Mouse (Mus musculus) heart, embryonic 15.5 days (tissue): ENCODE data around the gene Rgs16. TPM values are rescaled to one million over a fixed set of nuclear protein-coding genes. Genes with fewer than 3 reads are reported as not detected.

Experiments used
- ATAC-seq: fragments of 200-750 bp; cut with Nextera tagmentation; replicated peaks from 2 replicates; pipeline ENCODE4 v1.8.0; 2017; ENCODE audit warnings: low read depth, moderate TSS enrichment; ENCODE audit not compliant: insufficient number of reproducible peaks, insufficient read depth, low FRiP score
- H3K27ac ChIP-seq: fragments of 300-500 bp; sonication (generic); 2 replicates; pipeline ENCODE4 v1.5.1; 2015; ENCODE audit warnings: mild to moderate bottlenecking, inconsistent platforms
- H3K27me3 ChIP-seq: fragments of 300-500 bp; sonication (generic); 2 replicates; pipeline ENCODE4 v1.6.1; 2015; ENCODE audit warnings: inconsistent platforms
- H3K36me3 ChIP-seq: fragments of 300-500 bp; sonication (generic); 2 replicates; pipeline ENCODE4 v1.6.1; 2015; ENCODE audit warnings: mild to moderate bottlenecking, inconsistent platforms
- H3K4me1 ChIP-seq: fragments of 300-500 bp; sonication (generic); replicated peaks from 2 replicates; pipeline ENCODE4 v1.6.1; 2015; ENCODE audit warnings: inconsistent platforms
- H3K4me2 ChIP-seq: fragments of 300-500 bp; sonication (generic); 2 replicates; pipeline ENCODE4 v1.6.1; 2015; ENCODE audit warnings: inconsistent platforms, mild to moderate bottlenecking, moderate library complexity
- H3K4me3 ChIP-seq: fragments of 300-500 bp; sonication (generic); 2 replicates; pipeline ENCODE4 v1.5.1; 2015; ENCODE audit warnings: mild to moderate bottlenecking, inconsistent platforms
- H3K9ac ChIP-seq: fragments of 300-500 bp; sonication (generic); 2 replicates; pipeline ENCODE4 v1.6.1; 2015; ENCODE audit warnings: mild to moderate bottlenecking, inconsistent platforms
- H3K9me3 ChIP-seq: fragments of 300-500 bp; sonication (generic); replicated peaks from 2 replicates; pipeline ENCODE4 v1.6.1; 2016; ENCODE audit warnings: inconsistent platforms
- WGBS: fragments of 180-500 bp; shearing (Covaris S2); methylation state at CpG from one replicate; pipeline ENCODE4 v1.1.7; 2015; ENCODE audit warnings: mixed read lengths; 5-methylcytosine and 5-hydroxymethylcytosine counted together
- polyA plus RNA-seq: library from polyadenylated mRNA; unstranded; fragments of >200 nt; fragmentation: Nextera tagmentation; extraction: Ambion mirVana; gene quantifications from 2 replicates; pipeline ENCODE4 v1.2.1, GENCODE M21; 2015

The Rgs16 gene
- polyA plus RNA-seq, 1 experiment from 2014 or later = 5.9 TPM

GRCm38 (mm10) chr1:153742374-153743155 lies 2.4 kb downstream of the Rgs16 start:
- H3K9ac ChIP-seq = no peak overlapping the region; the same call in 1 of the 2 replicates
- H3K9me3 ChIP-seq = no peaks in the 10 kb centered on the region
- H3K4me3 ChIP-seq = peak overlapping the region; percentile 52
- H3K27ac ChIP-seq = no peak overlapping the region
- H3K36me3 ChIP-seq = no peaks in the 10 kb centered on the region
- WGBS = 39% methylated on average over 11 of the region's 11 CpGs
- ATAC-seq = no peak
- peak overlapping the region; percentile 81 for H3K4me2 ChIP-seq
- peaks cover 38% of the 10 kb centered on the region for H3K4me1 ChIP-seq
- H3K27me3 ChIP-seq = peaks cover 32% of the 10 kb centered on the region

DNA sequence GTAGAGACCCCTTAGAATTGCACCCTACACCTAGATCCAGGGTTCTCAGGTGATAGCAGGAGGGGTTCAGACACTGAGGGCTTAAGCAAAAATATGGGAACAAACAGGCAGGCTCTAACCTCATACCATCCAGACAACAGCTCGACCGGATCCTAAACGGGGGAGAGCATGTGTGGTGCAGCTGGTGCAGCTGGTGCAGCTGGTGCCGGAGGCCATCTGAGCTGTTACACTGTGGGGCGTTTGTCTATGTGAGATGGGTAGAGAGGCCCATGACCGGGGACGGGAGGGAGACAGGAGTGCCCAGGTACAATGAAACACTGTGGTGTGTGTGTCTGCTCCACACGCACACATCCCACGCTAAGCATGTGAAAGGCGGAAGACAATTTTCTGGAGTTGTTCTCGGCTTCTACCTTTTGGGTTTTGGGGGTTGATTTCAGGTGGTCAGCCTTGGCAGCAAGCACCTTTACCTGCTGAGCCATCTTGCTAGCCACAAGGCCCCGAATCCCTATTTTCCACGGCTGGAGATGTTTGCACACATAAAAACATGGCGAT lies 6.0 kb downstream of the Rgs16 start:
- ATAC-seq = no peak
- Histone ChIP-seq H3K9me3 (no peaks in the 10 kb centered on the region), H3K9ac (no peak overlapping the region), H3K4me1 (peaks cover 42% of the 10 kb centered on the region), H3K27me3 (0 out of 2 replicates have a peak, but pooled peaks cover 3% of the 10 kb centered on the region), H3K4me2 (no peak overlapping the region), H3K27ac (no peak overlapping the region), H3K36me3 (no peaks in the 10 kb centered on the region), H3K4me3 (no peak overlapping the region)
- 82% methylated on average over 14 of the region's 14 CpGs for WGBS

DNA sequence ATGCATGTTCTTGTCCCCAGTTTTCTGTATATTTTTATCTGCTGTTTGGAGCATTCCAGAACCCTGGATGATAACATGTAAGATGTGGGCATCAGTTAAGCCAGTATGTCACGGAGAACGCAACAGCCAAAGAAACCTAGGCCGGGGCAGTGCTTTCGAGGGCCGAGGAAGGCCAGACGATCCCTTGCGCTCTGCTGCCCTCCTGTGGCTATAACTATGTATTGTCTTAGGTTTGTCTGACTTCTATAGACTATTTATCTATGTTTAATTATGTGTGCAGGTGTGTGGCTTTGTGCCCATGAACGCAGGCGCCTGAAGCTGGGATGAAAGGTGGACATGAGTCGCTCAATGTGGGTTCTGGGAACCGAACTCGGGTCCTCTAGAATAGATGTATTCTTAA lies 6.6 kb downstream of the Rgs16 start:
- WGBS = 5% methylated on average over 12 of the region's 12 CpGs
- Histone ChIP-seq H3K27me3 (0 out of 2 replicates have a peak, but pooled peaks cover 3% of the 10 kb centered on the region), H3K4me3 (no peak overlapping the region), H3K36me3 (no peaks in the 10 kb centered on the region), H3K4me2 (no peak overlapping the region), H3K9ac (no peak overlapping the region), H3K27ac (no peak overlapping the region), H3K9me3 (no peaks in the 10 kb centered on the region), H3K4me1 (peaks cover 43% of the 10 kb centered on the region)
- no peak for ATAC-seq

DNA sequence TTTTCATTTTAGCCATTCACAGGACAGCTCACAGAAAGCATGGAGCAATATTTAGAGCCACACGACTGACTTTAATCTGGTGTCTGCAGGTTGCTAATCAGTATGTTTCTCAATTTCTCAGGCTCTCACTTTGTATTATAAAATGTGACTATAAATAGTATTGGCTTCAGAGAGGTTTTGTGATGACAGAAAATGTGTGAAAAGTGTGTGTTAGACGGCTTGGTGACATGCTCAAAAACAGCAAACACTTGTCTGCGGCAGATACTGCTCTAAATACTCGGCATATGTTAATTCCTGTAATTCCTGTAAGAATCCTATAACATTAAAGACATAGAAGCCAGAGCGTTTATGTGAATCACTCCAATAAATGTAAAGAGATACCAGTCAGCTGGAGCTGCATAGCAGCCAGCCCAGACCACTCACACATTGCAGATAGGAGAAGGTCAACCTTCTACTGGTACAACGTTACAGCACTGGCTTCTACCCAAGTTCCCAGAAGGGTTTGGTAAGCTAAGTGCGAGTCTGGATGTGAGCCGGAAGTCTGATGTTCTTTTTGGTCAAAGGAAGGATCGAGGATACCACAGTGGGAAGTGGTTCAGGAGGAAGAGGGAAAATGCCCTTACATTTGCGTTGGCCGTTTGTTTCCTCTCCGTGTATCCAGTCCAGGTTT lies 7.8 kb downstream of the Rgs16 start:
- WGBS = 28% methylated on average over 12 of the region's 12 CpGs
- H3K4me3 ChIP-seq = peak overlapping the region; percentile 50; the same call in 1 of the 2 replicates
- no peaks in the 10 kb centered on the region for H3K9me3 ChIP-seq
- peaks cover 45% of the 10 kb centered on the region for H3K4me1 ChIP-seq
- no peaks in the 10 kb centered on the region for H3K36me3 ChIP-seq
- peak overlapping the region; percentile 66 for H3K4me2 ChIP-seq
- H3K9ac ChIP-seq = no peak overlapping the region
- peak overlapping the region; percentile 88 for H3K27ac ChIP-seq
- no peaks in the 10 kb centered on the region for H3K27me3 ChIP-seq
- ATAC-seq = peak; percentile 28; the same call in 1 of the 2 replicates

DNA sequence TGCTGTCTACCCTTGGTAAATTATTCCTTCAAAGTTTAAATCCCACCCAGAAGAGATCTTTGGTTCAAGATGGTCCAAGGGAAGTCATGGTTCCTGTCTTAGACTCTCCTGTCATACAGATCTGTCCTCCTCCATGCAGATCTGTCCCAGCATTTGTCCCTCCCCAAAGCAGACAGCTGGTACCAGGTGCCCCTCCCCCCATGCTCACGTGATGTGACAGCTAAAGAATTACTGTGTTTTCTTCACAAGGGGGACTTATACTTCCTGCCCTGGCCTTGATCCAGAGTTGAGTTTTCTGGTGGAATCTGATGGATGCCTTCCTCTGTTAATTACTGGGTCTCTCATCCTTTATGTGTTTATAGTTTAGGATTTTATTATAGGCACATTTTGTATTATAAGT lies 8.4 kb downstream of the Rgs16 start:
- Histone ChIP-seq H3K27me3 (no peaks in the 10 kb centered on the region), H3K4me3 (peak overlapping the region; percentile 50), H3K27ac (peak overlapping the region; percentile 88), H3K4me1 (peaks cover 44% of the 10 kb centered on the region), H3K4me2 (peak overlapping the region; percentile 66), H3K9me3 (no peaks in the 10 kb centered on the region), H3K36me3 (no peaks in the 10 kb centered on the region), H3K9ac (no peak overlapping the region)
- 0% methylated on average over 1 of the region's 1 CpGs for WGBS
- no peak for ATAC-seq

- WGBS = 4% methylated on average over 18 of the region's 18 CpGs
- H3K9me3 ChIP-seq = no peaks in the 10 kb centered on the region
- H3K4me3 ChIP-seq = peak within 1 kb of the TSS; percentile 50
- peak within 1 kb of the TSS; percentile 57 for H3K9ac ChIP-seq
- H3K27ac ChIP-seq = peak within 1 kb of the TSS; percentile 88
- H3K27me3 ChIP-seq = no peaks in the 10 kb centered on the region
- H3K4me1 ChIP-seq = peaks cover 44% of the 10 kb centered on the region
- ATAC-seq = peak; percentile 37; the same call in 1 of the 2 replicates
- peak within 1 kb of the TSS; percentile 66 for H3K4me2 ChIP-seq
- H3K36me3 ChIP-seq = no peaks in the 10 kb centered on the region
Observed at GRCm38 (mm10) chr1:153749211-153749801, 9.2 kb downstream of the Rgs16 start, which contains the start of gene Rnasel. TSS of gene Rnasel (plus strand) at chr1:153749426.

- no peaks in the 10 kb centered on the region for H3K27me3 ChIP-seq
- H3K4me2 ChIP-seq = peak overlapping the region; percentile 66
- H3K27ac ChIP-seq = peak overlapping the region; percentile 88
- no peaks in the 10 kb centered on the region for H3K9me3 ChIP-seq
- 55% methylated on average over 6 of the region's 6 CpGs for WGBS
- ATAC-seq = no peak
- no peaks in the 10 kb centered on the region for H3K36me3 ChIP-seq
- peaks cover 44% of the 10 kb centered on the region for H3K4me1 ChIP-seq
- H3K4me3 ChIP-seq = peak overlapping the region; percentile 50
- H3K9ac ChIP-seq = peak overlapping the region; percentile 57
Observed at GRCm38 (mm10) chr1:153750054-153750453, 9.9 kb downstream of the Rgs16 start.

DNA sequence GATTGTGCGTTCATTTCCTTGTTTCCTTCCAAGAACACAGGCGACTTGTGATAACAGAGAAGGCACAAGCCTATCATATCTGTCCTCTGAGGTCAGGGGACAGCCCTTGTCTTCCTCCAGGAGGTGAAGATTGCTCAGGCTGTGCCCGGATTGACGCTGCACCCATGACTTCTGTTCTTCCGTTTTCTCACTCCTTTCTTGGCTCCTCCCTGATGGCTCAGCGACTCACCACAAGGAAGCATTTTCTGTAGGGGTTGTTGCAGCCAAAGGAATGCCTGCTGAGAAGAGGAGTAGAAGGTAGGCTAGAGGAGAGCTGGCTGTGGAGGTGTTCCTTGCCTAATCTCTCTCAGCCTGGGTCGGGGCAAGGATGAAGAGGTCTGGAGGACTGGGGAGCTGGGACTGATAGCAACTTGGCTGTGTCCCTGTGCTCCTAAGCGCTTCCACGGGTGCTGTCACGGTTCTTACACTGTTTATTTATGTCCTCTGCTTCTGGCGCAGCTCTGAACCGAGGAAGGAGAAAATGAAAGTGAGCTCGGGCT lies 11.7 kb downstream of the Rgs16 start:
- Histone ChIP-seq H3K4me3 (peak overlapping the region; percentile 50), H3K9ac (peak overlapping the region; percentile 59), H3K9me3 (no peaks in the 10 kb centered on the region), H3K4me2 (peak overlapping the region; percentile 77), H3K27me3 (no peaks in the 10 kb centered on the region), H3K4me1 (peaks cover 41% of the 10 kb centered on the region), H3K27ac (peak overlapping the region; percentile 87), H3K36me3 (no peaks in the 10 kb centered on the region)
- 0 out of 2 replicates have a peak, but pooled peaks have one; percentile 19 for ATAC-seq
- 10% methylated on average over 13 of the region's 13 CpGs for WGBS

- Histone ChIP-seq H3K4me1 (peaks cover 36% of the 10 kb centered on the region), H3K27ac (peak overlapping the region; percentile 87), H3K27me3 (no peaks in the 10 kb centered on the region), H3K4me2 (peak overlapping the region; percentile 77), H3K9ac (peak overlapping the region; percentile 59; the same call in 1 of the 2 replicates), H3K9me3 (no peaks in the 10 kb centered on the region), H3K4me3 (peak overlapping the region; percentile 50), H3K36me3 (no peaks in the 10 kb centered on the region)
- WGBS = 76% methylated on average over 6 of the region's 6 CpGs
- no peak for ATAC-seq
Observed at GRCm38 (mm10) chr1:153752521-153752920, 12.4 kb downstream of the Rgs16 start.

- no peak overlapping the region for H3K9ac ChIP-seq
- no peak overlapping the region for H3K4me3 ChIP-seq
- 61% methylated on average over 25 of the region's 25 CpGs for WGBS
- no peak for ATAC-seq
- no peaks in the 10 kb centered on the region for H3K9me3 ChIP-seq
- H3K36me3 ChIP-seq = 0 out of 2 replicates have a peak, but pooled peaks cover 6% of the 10 kb centered on the region
- no peaks in the 10 kb centered on the region for H3K27me3 ChIP-seq
- H3K4me2 ChIP-seq = peak overlapping the region; percentile 21; the same call in 1 of the 2 replicates
- H3K4me1 ChIP-seq = peaks cover 27% of the 10 kb centered on the region
- no peak overlapping the region for H3K27ac ChIP-seq
Observed at GRCm38 (mm10) chr1:153753725-153754464, 13.7 kb downstream of the Rgs16 start.
